Mouse (Mus musculus) E14TG2a.4 (cell line): ENCODE measurements around the gene Apba2.

Source experiments
- H3K27me3 ChIP-seq: 2 replicates; pipeline ENCODE4 v1.6.1; 2014; ENCODE audit warnings: low read length, control low read depth; ENCODE audit not compliant: insufficient read depth
- H3K36me3 ChIP-seq: 2 replicates; pipeline ENCODE4 v1.6.1; 2014; ENCODE audit warnings: low read length, control low read depth; ENCODE audit not compliant: insufficient read depth
- H3K4me1 ChIP-seq: replicated peaks from 2 replicates; pipeline ENCODE4 v1.6.1; 2014; ENCODE audit warnings: low read depth, low read length, control low read depth
- H3K4me3 ChIP-seq: replicated peaks from 2 replicates; pipeline ENCODE4 v1.5.1; 2014; ENCODE audit warnings: mild to moderate bottlenecking, low read length
- H3K9me3 ChIP-seq: 2 replicates; pipeline ENCODE4 v1.6.1; 2014; ENCODE audit warnings: low read length, control low read depth
- CTCF ChIP-seq: conservative IDR thresholded peaks from 2 replicates; pipeline ENCODE4 v1.5.1; 2014; ENCODE audit warnings: low read length
- NANOG ChIP-seq: IDR thresholded peaks from 2 replicates; pipeline ENCODE4 v1.6.1; 2014; ENCODE audit warnings: borderline replicate concordance, low read length, mixed read lengths
- POU5F1 ChIP-seq: IDR thresholded peaks from 2 replicates; pipeline ENCODE4 v1.6.1; 2014; ENCODE audit warnings: low read length, borderline replicate concordance

Gene Apba2

DNA sequence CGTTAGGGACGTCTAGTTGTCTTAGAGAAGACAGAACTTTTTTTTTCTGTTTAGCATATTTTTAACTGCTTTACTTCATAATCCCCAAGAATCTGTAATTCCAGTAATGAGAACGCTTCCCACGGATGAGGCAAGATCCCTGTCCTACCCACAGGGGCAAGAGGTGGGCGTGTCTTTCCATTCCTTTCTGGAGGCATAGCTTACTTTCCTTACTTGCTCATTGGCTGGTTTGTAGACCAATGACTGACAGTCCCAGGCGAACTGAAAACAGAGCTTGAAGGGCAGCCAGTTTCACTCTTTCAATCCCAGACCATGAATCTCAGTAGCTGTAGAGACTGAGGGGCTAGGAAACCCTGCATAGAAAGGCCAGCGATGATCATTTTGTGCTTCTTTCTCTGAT lies 68.2 kb downstream of the Apba2 start:
- Histone ChIP-seq H3K9me3 (no peaks in the 10 kb centered on the region), H3K27me3 (peaks cover 6% of the 10 kb centered on the region; the same call in 1 of the 2 replicates), H3K36me3 (no peaks in the 10 kb centered on the region), H3K4me1 (no peaks in the 10 kb centered on the region), H3K4me3 (no peak overlapping the region)
- no peak for TF ChIP-seq CTCF
- TF ChIP-seq POU5F1: no peak
- no peak for TF ChIP-seq NANOG

DNA sequence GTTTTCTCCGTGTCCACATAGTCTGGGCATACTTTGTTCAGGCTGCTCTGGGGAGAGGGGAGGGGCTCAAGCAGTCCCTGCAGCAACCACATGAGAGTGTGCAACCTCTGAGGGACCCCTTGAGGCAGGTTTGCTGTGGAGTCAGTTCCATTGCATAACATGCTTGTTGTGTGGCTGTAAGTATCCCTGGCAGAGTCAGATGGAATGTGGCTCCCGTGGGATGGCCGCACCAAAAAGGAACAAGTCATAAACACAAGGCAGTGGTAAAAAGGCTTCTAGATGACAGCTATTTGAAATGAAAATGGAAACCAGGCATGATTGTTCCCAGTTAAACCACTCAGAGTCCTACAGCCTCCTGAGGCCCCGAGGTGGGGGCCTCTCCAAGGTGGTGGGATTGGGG lies 69.4 kb downstream of the Apba2 start:
- no peak overlapping the region for H3K4me3 ChIP-seq
- TF ChIP-seq NANOG (no peak), POU5F1 (no peak), CTCF (no peak)
- no peaks in the 10 kb centered on the region for H3K9me3 ChIP-seq
- H3K36me3 ChIP-seq: no peaks in the 10 kb centered on the region
- no peaks in the 10 kb centered on the region for H3K4me1 ChIP-seq
- H3K27me3 ChIP-seq: peaks cover 2% of the 10 kb centered on the region; the same call in 1 of the 2 replicates

DNA sequence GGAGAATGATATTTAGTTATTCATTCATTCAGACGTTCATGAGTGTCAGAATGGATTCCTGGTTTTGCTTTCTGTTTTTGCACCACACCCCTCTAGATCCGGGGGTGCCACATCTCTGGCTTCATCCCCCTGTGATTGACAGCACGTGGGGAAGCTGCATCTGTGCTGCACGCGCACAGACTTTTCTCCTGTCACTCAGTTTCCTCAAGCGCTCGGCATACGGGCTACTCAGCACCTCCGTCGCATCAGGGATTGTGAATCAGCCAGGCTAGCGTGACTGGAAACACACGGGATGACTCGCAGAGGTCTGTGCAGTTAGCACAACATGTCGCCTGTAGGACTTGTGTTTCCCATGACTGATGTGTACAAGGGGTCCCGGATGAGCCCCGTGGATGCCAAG lies 72.6 kb downstream of the Apba2 start:
- TF ChIP-seq POU5F1 (no peak), NANOG (no peak), CTCF (no peak)
- H3K36me3 ChIP-seq: no peaks in the 10 kb centered on the region
- no peaks in the 10 kb centered on the region for H3K27me3 ChIP-seq
- H3K9me3 ChIP-seq: no peaks in the 10 kb centered on the region
- H3K4me1 ChIP-seq: no peaks in the 10 kb centered on the region
- H3K4me3 ChIP-seq: no peak overlapping the region

DNA sequence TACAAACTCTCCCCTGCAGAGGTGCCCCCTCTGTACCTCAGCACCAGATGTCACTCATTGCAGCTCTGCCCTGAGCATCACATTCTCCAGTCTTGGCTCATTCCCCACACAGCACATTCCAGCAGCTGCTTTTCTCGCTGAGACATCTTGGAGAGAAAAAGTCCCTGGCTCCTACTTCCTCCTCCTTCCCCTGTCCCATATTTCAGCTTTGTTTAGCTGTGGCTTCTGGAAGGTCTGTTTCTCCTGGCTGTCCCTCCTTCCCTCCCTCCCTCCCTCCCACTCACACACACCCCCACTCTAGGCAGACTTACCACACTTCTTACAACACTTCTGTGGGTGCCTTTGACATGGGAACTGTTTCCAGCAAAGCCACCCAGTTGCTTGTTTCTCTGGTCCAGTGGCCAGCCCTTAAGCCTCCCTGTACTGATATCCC lies 75.0 kb downstream of the Apba2 start:
- no peaks in the 10 kb centered on the region for H3K27me3 ChIP-seq
- no peaks in the 10 kb centered on the region for H3K36me3 ChIP-seq
- no peak overlapping the region for H3K4me3 ChIP-seq
- TF ChIP-seq NANOG (no peak), POU5F1 (no peak), CTCF (no peak)
- H3K4me1 ChIP-seq: no peaks in the 10 kb centered on the region
- H3K9me3 ChIP-seq: no peaks in the 10 kb centered on the region

DNA sequence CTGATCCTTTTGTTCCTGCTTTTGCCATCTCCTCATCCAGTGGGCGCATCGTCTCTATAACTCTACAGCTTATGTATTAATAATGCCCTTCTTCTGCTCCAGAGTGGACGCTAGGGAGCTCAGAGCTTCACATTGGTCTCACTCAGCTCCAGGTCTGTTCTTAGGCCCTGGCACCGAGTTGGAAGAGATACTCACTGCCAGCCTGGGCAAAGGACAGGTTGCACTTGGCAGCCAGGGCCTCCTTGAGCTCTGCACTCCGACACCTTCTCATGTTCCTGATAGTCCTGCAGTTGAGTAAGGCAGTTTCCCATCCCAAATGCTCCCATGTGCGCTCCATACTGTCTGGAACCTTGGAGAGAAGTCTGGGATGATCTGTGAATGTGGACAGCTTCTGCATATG lies 76.7 kb downstream of the Apba2 start:
- Histone ChIP-seq H3K27me3 (no peaks in the 10 kb centered on the region), H3K4me3 (no peak overlapping the region), H3K4me1 (no peaks in the 10 kb centered on the region), H3K9me3 (no peaks in the 10 kb centered on the region), H3K36me3 (no peaks in the 10 kb centered on the region)
- no peak for TF ChIP-seq NANOG
- no peak for TF ChIP-seq CTCF
- TF ChIP-seq POU5F1: no peak

GRCm38 (mm10) chr7:64579887-64580286 lies 78.4 kb downstream of the Apba2 start:
- no peak overlapping the region for H3K4me3 ChIP-seq
- TF ChIP-seq NANOG: no peak
- TF ChIP-seq POU5F1: no peak
- no peak for TF ChIP-seq CTCF
- no peaks in the 10 kb centered on the region for H3K27me3 ChIP-seq
- no peaks in the 10 kb centered on the region for H3K9me3 ChIP-seq
- no peaks in the 10 kb centered on the region for H3K4me1 ChIP-seq
- no peaks in the 10 kb centered on the region for H3K36me3 ChIP-seq

- no peaks in the 10 kb centered on the region for H3K36me3 ChIP-seq
- TF ChIP-seq CTCF: no peak
- no peak for TF ChIP-seq NANOG
- TF ChIP-seq POU5F1: no peak
- no peak overlapping the region for H3K4me3 ChIP-seq
- H3K9me3 ChIP-seq: no peaks in the 10 kb centered on the region
- H3K4me1 ChIP-seq: no peaks in the 10 kb centered on the region
- no peaks in the 10 kb centered on the region for H3K27me3 ChIP-seq
Observed at GRCm38 (mm10) chr7:64580293-64580692, 78.8 kb downstream of the Apba2 start.

GRCm38 (mm10) chr7:64582358-64582757 lies 80.9 kb downstream of the Apba2 start:
- Histone ChIP-seq H3K36me3 (no peaks in the 10 kb centered on the region), H3K4me3 (no peak overlapping the region), H3K9me3 (no peaks in the 10 kb centered on the region), H3K27me3 (no peaks in the 10 kb centered on the region), H3K4me1 (no peaks in the 10 kb centered on the region)
- no peak for TF ChIP-seq NANOG
- no peak for TF ChIP-seq POU5F1
- TF ChIP-seq CTCF: no peak

- Histone ChIP-seq H3K9me3 (no peaks in the 10 kb centered on the region), H3K36me3 (no peaks in the 10 kb centered on the region)
- no peak for TF ChIP-seq CTCF
- no peak for TF ChIP-seq NANOG
- TF ChIP-seq POU5F1: no peak
Observed at GRCm38 (mm10) chr7:64583670-64584121, 82.2 kb downstream of the Apba2 start.

DNA sequence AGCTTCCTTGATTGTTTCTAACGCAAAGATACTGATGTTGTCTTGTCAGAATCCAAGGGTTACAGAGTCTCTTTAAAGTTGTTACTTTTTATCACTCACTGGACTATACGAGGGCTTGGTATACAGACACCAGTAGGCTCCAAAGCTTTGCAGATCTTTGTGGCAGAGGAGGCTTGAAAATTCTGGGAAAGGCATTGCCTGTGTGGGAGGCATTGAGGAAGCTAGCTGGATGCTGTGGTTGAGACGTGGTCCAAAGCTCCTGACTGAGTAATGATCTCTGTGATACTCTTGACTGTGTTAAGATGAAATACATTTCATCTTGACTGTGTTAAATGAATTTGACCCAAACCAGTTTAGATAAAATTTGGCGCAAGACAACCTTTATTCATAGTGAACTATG lies 84.6 kb downstream of the Apba2 start:
- Histone ChIP-seq H3K36me3 (no peaks in the 10 kb centered on the region), H3K4me1 (no peaks in the 10 kb centered on the region), H3K27me3 (no peaks in the 10 kb centered on the region), H3K9me3 (no peaks in the 10 kb centered on the region), H3K4me3 (no peak overlapping the region)
- TF ChIP-seq CTCF: no peak

More at GRCm38 (mm10) chr7:64583670-64584121, 82.2 kb downstream of the Apba2 start:
- Histone ChIP-seq H3K4me3 (no peak overlapping the region), H3K4me1 (no peaks in the 10 kb centered on the region), H3K27me3 (no peaks in the 10 kb centered on the region)
